Mouse (Mus musculus) heart, postnatal 25 days (tissue): ENCODE results near the gene Sapcd1. TPM values are rescaled to one million over a fixed set of nuclear protein-coding genes. Genes with fewer than 3 reads are reported as not detected.
"Not testable (repeated sequence)": the region's sequence is repeated elsewhere in the genome, so short reads cannot be mapped to it uniquely, and the experiment has no call there.

ENCODE experiments used
- DNase-seq: peaks from one replicate; pipeline ENCODE4 v3.0.0; 2022; ENCODE audit warnings: low spot score
- intact Hi-C: fragments of 180-260 bp; cut with DNase I; formaldehyde crosslinking; loops from one replicate; pipeline ENCODE4 v1.15.1; 2025
- total RNA-seq, 2 experiments: library from RNA; stranded (reverse); gene quantifications; 2 replicates each; pipeline ENCODE4 v1.2.3; 2021

The Sapcd1 gene
- total RNA-seq, 2 experiments from 2014 or later, result not detected

- DNase-seq, result no peak
- intact Hi-C loops, result loop anchor here (2.0 kb wide), 1 partner anchor 16 kb away; no protein-coding TSS in a partner anchor
These were observed 29.0 kb downstream of the Sapcd1 start for GRCm38 (mm10) chr17:34998526-34999430.

GRCm38 (mm10) chr17:34997142-34997483 is 30.7 kb downstream of the Sapcd1 start:
- no peak for DNase-seq
- intact Hi-C loops, result no loop called here

GRCm38 (mm10) chr17:34996411-34997141 is 31.2 kb downstream of the Sapcd1 start:
- intact Hi-C loops, result no loop called here
- no peak for DNase-seq

- intact Hi-C loops, DNase-seq: not testable (repeated sequence)
These were observed 31.9 kb downstream of the Sapcd1 start for GRCm38 (mm10) chr17:34995927-34996326.

GRCm38 (mm10) chr17:34995192-34995591 is 32.6 kb downstream of the Sapcd1 start:
- DNase-seq, intact Hi-C loops: not testable (repeated sequence)

GRCm38 (mm10) chr17:34994751-34995150 is 33.1 kb downstream of the Sapcd1 start:
- intact Hi-C loops, result no loop called here
- DNase-seq, result no peak

GRCm38 (mm10) chr17:34984218-34984617 is 43.6 kb downstream of the Sapcd1 start:
- no peak for DNase-seq
- intact Hi-C loops, result loop anchor here (10.0 kb wide), 1 partner anchor 49 kb away; the partner anchor contains the start of gene Neu1

- no peak for DNase-seq
- intact Hi-C loops, result loop anchor here (1.0 to 10.0 kb wide), 4 partner anchors 16 to 126 kb away; partner anchors contain the start of gene Neu1
These were observed 45.5 kb downstream of the Sapcd1 start for GRCm38 (mm10) chr17:34982328-34982727.

- peak; percentile 88 for DNase-seq
- intact Hi-C loops, result loop anchor here (1.0 to 10.0 kb wide), 4 partner anchors 17 to 125 kb away; partner anchors contain the start of gene Neu1
These were observed 46.1 kb downstream of the Sapcd1 start, which contains the start of gene Lsm2 for GRCm38 (mm10) chr17:34981690-34982180. Gene Lsm2, plus strand, starts transcription at chr17:34981862.

- DNase-seq, result no peak
- intact Hi-C loops, result loop anchor here (1.0 to 10.0 kb wide), 2 partner anchors 24 to 46 kb away; partner anchors contain the start of gene Neu1
These were observed 47.2 kb downstream of the Sapcd1 start for GRCm38 (mm10) chr17:34980655-34981054.

GRCm38 (mm10) chr17:34979631-34980030 is 48.2 kb downstream of the Sapcd1 start:
- DNase-seq, result no peak
- intact Hi-C loops, result loop anchor here (1.0 to 10.0 kb wide), 2 partner anchors 23 to 45 kb away; partner anchors contain the start of gene Neu1

- intact Hi-C loops, result no loop called here
- no peak for DNase-seq
These were observed 49.6 kb downstream of the Sapcd1 start for GRCm38 (mm10) chr17:34978239-34978638.

GRCm38 (mm10) chr17:34977000-34977399 is 50.8 kb downstream of the Sapcd1 start:
- DNase-seq, result no peak
- intact Hi-C loops, result no loop called here

Other genes starting within 250 kb of the Sapcd1 start
- not detected for gene Cyp21a1, start 223.5 kb downstream of the Sapcd1 start, total RNA-seq
- 10 to 100 TPM in 1 of 2 experiments, 1 to 10 TPM in 1; 9.4 to 12.7 TPM for gene Stk19, start 191.1 kb downstream of the Sapcd1 start, total RNA-seq
- gene Dxo, start 191.0 kb downstream of the Sapcd1 start, total RNA-seq, result 10 to 100 TPM; 11.1 to 11.6 TPM
- 10 to 100 TPM; 18.4 to 22.6 TPM for gene Skiv2l, start 177.8 kb downstream of the Sapcd1 start, total RNA-seq
- 10 to 100 TPM; 15.5 to 16.7 TPM for gene Nelfe, start 177.6 kb downstream of the Sapcd1 start, total RNA-seq
- 1 to 10 TPM; 2.8 to 6.0 TPM for gene Cfb, start 165.5 kb downstream of the Sapcd1 start, total RNA-seq
- gene Zbtb12, start 148.5 kb downstream of the Sapcd1 start, total RNA-seq, result 1 to 10 TPM; 6.4 to 7.4 TPM
- gene Gm20547, start 146.0 kb downstream of the Sapcd1 start, total RNA-seq, result under 1 TPM in 1 of 2 experiments, not detected in 1; 0.08 TPM
- gene C2, start 129.8 kb downstream of the Sapcd1 start, total RNA-seq, result 1 to 10 TPM; 2.8 to 4.1 TPM
- 10 to 100 TPM; 37.6 to 39.1 TPM for gene Ehmt2, start 129.5 kb downstream of the Sapcd1 start, total RNA-seq
- gene Slc44a4, start 113.5 kb downstream of the Sapcd1 start, total RNA-seq, result not detected
- gene Neu1, start 96.8 kb downstream of the Sapcd1 start, total RNA-seq, result 10 to 100 TPM; 12.7 to 14.1 TPM
- 1 to 10 TPM; 1.9 to 6.9 TPM for gene Hspa1b, start 68.8 kb downstream of the Sapcd1 start, total RNA-seq
- gene Gm20481, start 58.1 kb downstream of the Sapcd1 start, total RNA-seq, result not detected
- gene Hspa1a, start 55.9 kb downstream of the Sapcd1 start, total RNA-seq, result 1 to 10 TPM; 2.9 to 7.7 TPM
- gene Hspa1l, start 55.3 kb downstream of the Sapcd1 start, total RNA-seq, result 1 to 10 TPM; 6.9 to 8.1 TPM
- 10 to 100 TPM; 19.0 to 19.1 TPM for gene Lsm2, start 46.2 kb downstream of the Sapcd1 start, total RNA-seq
- gene Vars, start 27.0 kb downstream of the Sapcd1 start, total RNA-seq, result 10 to 100 TPM; 25.7 to 26.9 TPM
- gene Vwa7, start 11.4 kb downstream of the Sapcd1 start, total RNA-seq, result 1 to 10 TPM; 7.3 to 7.7 TPM
- 1 to 10 TPM in 1 of 2 experiments, under 1 TPM in 1; 0.57 to 1.3 TPM for gene Msh5, start 18.7 kb upstream of the Sapcd1 start, total RNA-seq
- gene Clic1, start 21.9 kb upstream of the Sapcd1 start, total RNA-seq, result 10 to 100 TPM; 40.0 to 46.1 TPM
- gene Ddah2, start 31.0 kb upstream of the Sapcd1 start, total RNA-seq, result 10 to 100 TPM; 27.7 to 31.3 TPM
- gene Ly6g6c, start 37.4 kb upstream of the Sapcd1 start, total RNA-seq, result not detected
- under 1 TPM; 0.18 to 0.87 TPM for gene Mpig6b, start 38.2 kb upstream of the Sapcd1 start, total RNA-seq
- not detected for gene Ly6g6e, start 48.9 kb upstream of the Sapcd1 start, total RNA-seq
- gene Ly6g6d, start 50.0 kb upstream of the Sapcd1 start, total RNA-seq, result under 1 TPM; 0.53 to 0.78 TPM
- not detected for gene Ly6g6f, start 57.6 kb upstream of the Sapcd1 start, total RNA-seq
- 10 to 100 TPM; 47.9 to 57.5 TPM for gene Abhd16a, start 61.2 kb upstream of the Sapcd1 start, total RNA-seq
- gene Ly6g5c, start 80.3 kb upstream of the Sapcd1 start, total RNA-seq, result not detected
- under 1 TPM in 1 of 2 experiments, not detected in 1; 0.36 TPM for gene Ly6g5b, start 87.4 kb upstream of the Sapcd1 start, total RNA-seq
- 1 to 10 TPM; 6.3 to 9.5 TPM for gene Gpank1, start 93.4 kb upstream of the Sapcd1 start, total RNA-seq
- gene Csnk2b, start 94.0 kb upstream of the Sapcd1 start, total RNA-seq, result 100 to 1,000 TPM; 155 to 167 TPM
- gene D17H6S53E, start 98.4 kb upstream of the Sapcd1 start, total RNA-seq, result 10 to 100 TPM; 27.0 to 27.1 TPM
- gene Apom, start 104.0 kb upstream of the Sapcd1 start, total RNA-seq, result not detected
- 100 to 1,000 TPM; 222 to 232 TPM for gene Bag6, start 107.2 kb upstream of the Sapcd1 start, total RNA-seq
- 100 to 1,000 TPM; 135 to 143 TPM for gene Prrc2a, start 136.9 kb upstream of the Sapcd1 start, total RNA-seq
- gene Aif1, start 148.1 kb upstream of the Sapcd1 start, total RNA-seq, result 1 to 10 TPM; 2.3 to 3.5 TPM
- gene Lst1, start 160.4 kb upstream of the Sapcd1 start, total RNA-seq, result 1 to 10 TPM; 2.7 to 5.3 TPM
- 1 to 10 TPM; 1.4 to 1.8 TPM for gene Ltb, start 166.4 kb upstream of the Sapcd1 start, total RNA-seq
- gene Tnf, start 174.0 kb upstream of the Sapcd1 start, total RNA-seq, result under 1 TPM; 0.56 to 0.60 TPM
- not detected for gene Lta, start 177.3 kb upstream of the Sapcd1 start, total RNA-seq
- under 1 TPM; 0.50 to 0.65 TPM for gene Gm16181, start 192.8 kb upstream of the Sapcd1 start, total RNA-seq
- gene Atp6v1g2, start 205.6 kb upstream of the Sapcd1 start, total RNA-seq, result 1 to 10 TPM; 2.5 to 2.8 TPM
- gene Nfkbil1, start 207.8 kb upstream of the Sapcd1 start, total RNA-seq, result 1 to 10 TPM; 8.2 to 8.7 TPM
- gene Ddx39b, start 213.7 kb upstream of the Sapcd1 start, total RNA-seq, result 10 to 100 TPM; 89.2 to 99.4 TPM
- 10 to 100 TPM; 84.3 to 89.6 TPM for gene H2-D1, start 234.7 kb upstream of the Sapcd1 start, total RNA-seq